Mouse (Mus musculus) ES-E14 (cell line): ENCODE data around the gene Sec61a2. TPM values are rescaled to one million over a fixed set of nuclear protein-coding genes. Genes with fewer than 3 reads are reported as not detected.

ENCODE experiments used
- DNase-seq: peaks from one replicate; pipeline ENCODE4 v3.0.0-alpha.2; 2013; ENCODE audit warnings: low read depth, low spot score
- H3K27ac ChIP-seq: 2 replicates; pipeline ENCODE4 v1.5.1; 2012; ENCODE audit warnings: low read depth, mild to moderate bottlenecking, low read length, moderate library complexity, mixed read lengths; ENCODE audit not compliant: poor library complexity, insufficient read depth, severe bottlenecking
- H3K36me3 ChIP-seq: 2 replicates; pipeline ENCODE4 v1.6.1; 2012; ENCODE audit warnings: mild to moderate bottlenecking, low read length, moderate library complexity, mixed read lengths; ENCODE audit not compliant: control insufficient read depth, poor library complexity, insufficient read depth, severe bottlenecking
- H3K4me1 ChIP-seq, 2 experiments: fragments of 150-350 bp in 1 of 2; sonication (generic) in 1 of 2; 2 replicates each; pipeline ENCODE4 v1.6.1; 2012; ENCODE audit warnings: low read length in 2 of 2, mild to moderate bottlenecking in 1 of 2, mixed read lengths in 1 of 2; ENCODE audit not compliant: control insufficient read depth in 2 of 2, insufficient read depth in 2 of 2, poor library complexity in 1 of 2
- H3K4me3 ChIP-seq, 2 experiments: fragments of 150-350 bp in 1 of 2; sonication (generic) in 1 of 2; 2 replicates each; pipeline ENCODE4 v1.5.1; 2012; ENCODE audit warnings: low read length in 2 of 2, low read depth in 1 of 2, mild to moderate bottlenecking in 1 of 2, mixed read lengths in 1 of 2; ENCODE audit not compliant: insufficient read depth in 1 of 2, poor library complexity in 1 of 2, severe bottlenecking in 1 of 2
- H3K9ac ChIP-seq: 2 replicates; pipeline ENCODE4 v1.6.1; 2012; ENCODE audit warnings: low read depth, mild to moderate bottlenecking, low read length, mixed read lengths; ENCODE audit not compliant: poor library complexity, insufficient read depth, severe bottlenecking
- H3K9me3 ChIP-seq: fragments of 150-350 bp; sonication (generic); 2 replicates; pipeline ENCODE4 v1.6.1; 2012; ENCODE audit warnings: low read depth, mild to moderate bottlenecking, low read length; ENCODE audit not compliant: control insufficient read depth, insufficient read depth
- CHD2 ChIP-seq: IDR thresholded peaks from 2 replicates; pipeline ENCODE4 v1.6.1; 2014; ENCODE audit warnings: mild to moderate bottlenecking, low read depth, low read length, inconsistent platforms
- HCFC1 ChIP-seq: IDR thresholded peaks from 2 replicates; pipeline ENCODE4 v1.6.1; 2012; ENCODE audit warnings: low read length, inconsistent platforms, borderline replicate concordance; ENCODE audit not compliant: insufficient read depth
- MAFK ChIP-seq: IDR thresholded peaks from 2 replicates; pipeline ENCODE4 v1.6.1; 2014; ENCODE audit warnings: mild to moderate bottlenecking, low read depth, low read length, inconsistent platforms; ENCODE audit not compliant: insufficient read depth
- ZC3H11A ChIP-seq: IDR thresholded peaks from 2 replicates; pipeline ENCODE4 v1.6.1; 2012; ENCODE audit warnings: low read depth, mild to moderate bottlenecking, inconsistent platforms, low read length, borderline replicate concordance
- ZNF384 ChIP-seq: IDR thresholded peaks from 2 replicates; pipeline ENCODE4 v1.6.1; 2012; ENCODE audit warnings: low read depth, low read length, inconsistent platforms
- in situ Hi-C, 2 experiments: fragments of 600-800 bp; cut with MboI; formaldehyde crosslinking; loops; one replicate each; pipeline ENCODE4 v1.15.1; 2025; ENCODE audit warnings: low sequenced_read_pairs in 2 of 2, inconsistent platforms in 1 of 2; ENCODE audit not compliant: unreplicated experiment in 2 of 2
- total RNA-seq: library from RNA; depleted of rRNA; stranded (reverse); fragments of 300-350 nt; gene quantifications from 2 replicates; pipeline ENCODE4 v1.2.3, GENCODE M21; 2012

The Sec61a2 gene
- total RNA-seq, 1 experiment: 56.1 TPM

DNA sequence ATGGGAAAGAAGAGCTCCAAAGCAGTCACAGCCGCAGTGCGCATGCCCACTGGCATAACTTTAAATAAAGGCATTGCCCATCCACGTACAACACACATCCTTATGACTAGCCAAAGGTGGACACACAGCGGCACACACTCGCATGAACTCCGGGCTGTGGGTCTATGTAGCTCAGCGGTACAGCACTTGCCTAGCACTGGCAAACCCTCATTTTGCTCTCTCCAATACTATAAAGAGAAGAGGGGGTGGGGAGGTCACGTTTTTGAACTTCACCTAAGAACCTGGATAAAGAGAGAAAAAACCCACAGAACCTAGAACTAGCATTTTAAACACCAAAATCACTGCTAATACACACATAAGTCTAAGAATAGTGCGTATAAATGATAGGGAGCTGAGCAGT, 45.7 kb upstream of the Sec61a2 start:
- Histone ChIP-seq H3K9me3 (no peaks in the 10 kb centered on the region), H3K36me3 (no peaks in the 10 kb centered on the region; the same call in 1 of the 2 replicates), H3K4me1 (0 out of 4 replicates have a peak, but pooled peaks cover 0 to 2% of the 10 kb centered on the region in 2 experiments), H3K27ac (no peak overlapping the region), H3K9ac (no peak overlapping the region), H3K4me3 (no peak overlapping the region)
- TF ChIP-seq HCFC1 (no peak), ZNF384 (no peak), CHD2 (no peak), MAFK (no peak), ZC3H11A (no peak)
- in situ Hi-C loops: no loop called here
- DNase-seq: no peak

DNA sequence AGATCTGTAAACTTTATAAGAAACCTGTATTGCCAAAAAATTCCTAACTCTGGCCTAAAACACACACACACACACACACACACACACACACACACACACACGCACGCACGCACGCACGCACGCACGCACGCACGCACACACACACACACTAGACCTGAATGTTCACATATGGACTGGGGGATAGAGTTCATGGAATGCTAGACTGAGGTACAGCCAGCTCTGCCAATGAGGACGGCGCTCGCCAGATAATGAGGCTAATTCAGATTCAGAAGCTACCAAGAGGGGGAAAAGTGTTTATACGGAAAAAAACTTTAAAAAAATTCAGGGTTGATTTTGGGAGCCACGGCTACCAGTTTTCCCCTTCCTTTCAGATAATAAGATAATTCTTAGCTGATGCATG, 44.7 kb upstream of the Sec61a2 start:
- H3K4me3 ChIP-seq: no peak overlapping the region
- no peaks in the 10 kb centered on the region; the same call in 1 of the 2 replicates for H3K36me3 ChIP-seq
- no peaks in the 10 kb centered on the region for H3K9me3 ChIP-seq
- H3K27ac ChIP-seq: no peak overlapping the region
- H3K9ac ChIP-seq: no peak overlapping the region
- TF ChIP-seq ZNF384: no peak
- TF ChIP-seq ZC3H11A: no peak
- in situ Hi-C loops: no loop called here
- no peak for DNase-seq
- H3K4me1 ChIP-seq: 0 out of 4 replicates have a peak, but pooled peaks cover 0 to 2% of the 10 kb centered on the region in 2 experiments

DNA sequence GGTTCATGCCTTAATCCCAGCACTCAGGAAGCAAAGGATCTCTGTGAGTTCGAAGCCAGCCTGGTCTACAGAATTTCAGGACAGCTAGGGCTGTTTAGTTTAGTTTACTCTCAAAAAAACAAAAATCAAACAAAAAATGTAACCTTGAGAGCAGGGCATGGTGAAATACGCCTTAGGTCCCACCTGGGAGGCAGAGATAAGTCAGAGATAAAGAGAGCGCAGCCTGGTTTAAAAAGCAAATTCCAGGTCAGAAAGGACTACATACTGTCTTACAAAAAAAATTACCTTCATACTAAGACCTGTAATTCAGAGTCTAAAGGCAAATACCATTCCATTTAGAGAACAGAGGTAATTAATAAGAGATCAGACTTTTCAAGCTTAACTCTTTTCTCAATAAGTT, 44.1 kb upstream of the Sec61a2 start:
- no peak overlapping the region for H3K27ac ChIP-seq
- 0 out of 4 replicates have a peak, but pooled peaks cover 0 to 2% of the 10 kb centered on the region in 2 experiments for H3K4me1 ChIP-seq
- TF ChIP-seq ZNF384 (no peak), CHD2 (no peak), HCFC1 (no peak), ZC3H11A (no peak), MAFK (no peak)
- no peak overlapping the region for H3K9ac ChIP-seq
- no peak overlapping the region for H3K4me3 ChIP-seq
- no peak for DNase-seq
- no peaks in the 10 kb centered on the region for H3K9me3 ChIP-seq
- in situ Hi-C loops: no loop called here
- no peaks in the 10 kb centered on the region; the same call in 1 of the 2 replicates for H3K36me3 ChIP-seq

DNA sequence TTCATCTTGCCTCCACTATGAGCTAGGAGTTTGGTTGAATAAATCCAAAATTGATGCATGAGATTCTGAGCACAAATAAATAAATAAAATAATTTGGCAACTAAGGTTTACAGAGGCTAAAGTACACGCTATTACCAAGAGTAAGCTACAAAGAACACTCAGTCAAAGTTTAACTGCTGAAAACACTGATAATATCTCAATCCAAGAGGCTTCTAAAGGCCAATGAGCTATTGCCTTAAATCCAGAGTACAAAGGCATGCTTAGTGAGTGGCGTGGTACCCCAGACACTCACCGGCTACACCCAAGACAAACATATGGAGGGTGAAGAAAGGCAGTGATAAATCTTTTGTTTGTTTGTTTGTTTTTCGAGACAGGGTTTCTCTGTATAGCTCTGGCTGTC, 41.3 kb upstream of the Sec61a2 start:
- TF ChIP-seq ZNF384 (no peak), CHD2 (no peak), ZC3H11A (no peak), HCFC1 (no peak), MAFK (no peak)
- Histone ChIP-seq H3K36me3 (no peaks in the 10 kb centered on the region; the same call in 1 of the 2 replicates), H3K9ac (no peak overlapping the region), H3K4me1 (no peaks in the 10 kb centered on the region), H3K4me3 (no peak overlapping the region), H3K9me3 (no peaks in the 10 kb centered on the region), H3K27ac (no peak overlapping the region)
- no peak for DNase-seq
- in situ Hi-C loops: no loop called here

GRCm38 (mm10) chr2:5936068-5936467, 40.8 kb upstream of the Sec61a2 start:
- no peak for DNase-seq
- Histone ChIP-seq H3K36me3 (no peaks in the 10 kb centered on the region; the same call in 1 of the 2 replicates), H3K9ac (no peak overlapping the region), H3K9me3 (no peaks in the 10 kb centered on the region), H3K4me3 (no peak overlapping the region), H3K4me1 (no peaks in the 10 kb centered on the region), H3K27ac (no peak overlapping the region)
- in situ Hi-C loops: no loop called here
- TF ChIP-seq HCFC1 (no peak), CHD2 (no peak), MAFK (no peak), ZC3H11A (no peak), ZNF384 (no peak)
